Mouse (Mus musculus) lung, postnatal 0 days (tissue): ENCODE data around the gene Hoxa5.

Experiments used
- CTCF ChIP-seq: IDR thresholded peaks from 2 replicates; pipeline ENCODE4 v1.5.1; 2016; ENCODE audit warnings: antibody characterized with exemption, mild to moderate bottlenecking
- EP300 ChIP-seq: IDR thresholded peaks from 2 replicates; pipeline ENCODE4 v1.6.1; 2016; ENCODE audit warnings: antibody characterized with exemption, mild to moderate bottlenecking, control low read depth

GRCm38 (mm10) chr6:52177806-52178205 is 26.6 kb downstream of the Hoxa5 start:
- no peak for TF ChIP-seq CTCF
- TF ChIP-seq EP300, result no peak
